Mouse (Mus musculus): ENCODE measurements around the gene Otogl. TPM values are rescaled to one million over a fixed set of nuclear protein-coding genes. Genes with fewer than 3 reads are reported as not detected.

The Otogl gene
- total and polyA plus RNA-seq, 2 experiments from 2014 or later, result 0.04 to 0.22 TPM

DNA sequence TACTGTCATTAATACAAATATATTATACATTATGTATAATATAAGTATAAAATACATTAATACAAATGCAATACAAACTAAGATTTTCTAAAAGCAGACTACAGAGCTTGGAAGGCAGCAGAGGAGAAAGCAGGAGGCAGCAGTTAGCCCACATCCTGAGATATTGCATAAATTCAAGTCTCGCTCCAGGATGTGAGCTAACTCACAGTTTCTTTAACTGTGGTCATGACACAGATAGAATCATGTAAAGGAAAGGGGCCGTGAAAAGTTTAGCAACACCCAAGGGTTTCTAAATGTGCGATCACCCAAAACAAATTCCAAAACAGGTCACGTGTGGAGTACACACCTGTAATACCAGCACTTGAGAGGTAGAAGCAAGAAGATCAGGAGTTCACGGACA is 39.4 kb downstream of the Otogl start:
- Histone ChIP-seq H3K36me3 (ENCODE audit: insufficient read depth, low read length) (no peaks in the 10 kb centered on the region), H3K9me3 (ENCODE audit: low read length) (no peaks in the 10 kb centered on the region), H3K27ac (ENCODE audit: low read depth, low read length) (no peak overlapping the region), H3K9ac (replicated peaks; ENCODE audit: low read length, poor library complexity, severe bottlenecking) (no peak overlapping the region), H3K4me1 (ENCODE audit: insufficient read depth, low read length) (no peaks in the 10 kb centered on the region), H3K27me3 (ENCODE audit: insufficient read depth, low read length) (no peaks in the 10 kb centered on the region), H3K4me2 (ENCODE audit: low read depth, low read length, poor library complexity, severe bottlenecking) (no peak overlapping the region), H3K4me3 (ENCODE audit: low read depth, low read length) (no peak overlapping the region)
- DNase-seq (ENCODE audit: low spot score) (no peak), ATAC-seq (ENCODE audit: low FRiP score) (no peak)
- no peak for TF ChIP-seq CTCF (IDR thresholded peaks at IDR 0.05)
- WGBS, result 93% methylated on average over 5 of the region's 5 CpGs

- no peak for DNase-seq (ENCODE audit: low spot score)
- Histone ChIP-seq H3K4me2 (ENCODE audit: low read depth, low read length, poor library complexity, severe bottlenecking) (no peak overlapping the region), H3K36me3 (ENCODE audit: insufficient read depth, low read length) (no peaks in the 10 kb centered on the region), H3K4me1 (ENCODE audit: insufficient read depth, low read length) (no peaks in the 10 kb centered on the region), H3K27ac (ENCODE audit: low read depth, low read length) (no peak overlapping the region), H3K9ac (replicated peaks; ENCODE audit: low read length, poor library complexity, severe bottlenecking) (no peak overlapping the region), H3K9me3 (ENCODE audit: low read length) (no peaks in the 10 kb centered on the region), H3K4me3 (ENCODE audit: low read depth, low read length) (no peak overlapping the region), H3K27me3 (ENCODE audit: insufficient read depth, low read length) (no peaks in the 10 kb centered on the region)
- 88% methylated on average over 4 of the region's 4 CpGs for WGBS
- no peak for TF ChIP-seq CTCF (IDR thresholded peaks at IDR 0.05)
- no peak for ATAC-seq (ENCODE audit: low FRiP score)
These were observed 39.8 kb downstream of the Otogl start for GRCm38 (mm10) chr10:107872109-107872508.

DNA sequence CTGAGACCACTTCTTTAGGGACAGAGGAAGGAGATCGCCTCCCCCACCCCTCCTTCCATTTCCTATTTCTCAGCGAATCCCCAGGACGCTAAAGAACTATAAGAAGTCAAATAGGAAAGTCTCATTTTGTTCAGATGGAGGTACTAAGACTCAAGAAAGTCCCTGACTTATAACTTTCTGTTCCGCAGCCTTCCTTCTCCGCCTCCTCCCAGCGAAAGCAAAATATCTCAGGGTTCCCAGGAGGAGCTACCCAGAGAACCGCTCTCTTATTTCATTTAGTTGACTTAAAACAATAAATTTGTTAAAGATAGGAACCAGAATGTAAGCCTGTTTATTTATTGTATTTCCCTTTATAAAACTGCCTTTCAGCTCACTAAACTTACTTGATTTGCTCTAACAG is 41.4 kb downstream of the Otogl start:
- Histone ChIP-seq H3K4me2 (ENCODE audit: low read depth, low read length, poor library complexity, severe bottlenecking) (no peak overlapping the region), H3K36me3 (ENCODE audit: insufficient read depth, low read length) (no peaks in the 10 kb centered on the region), H3K4me1 (ENCODE audit: insufficient read depth, low read length) (no peaks in the 10 kb centered on the region), H3K4me3 (ENCODE audit: low read depth, low read length) (no peak overlapping the region), H3K9ac (replicated peaks; ENCODE audit: low read length, poor library complexity, severe bottlenecking) (no peak overlapping the region), H3K27ac (ENCODE audit: low read depth, low read length) (no peak overlapping the region), H3K27me3 (ENCODE audit: insufficient read depth, low read length) (no peaks in the 10 kb centered on the region), H3K9me3 (ENCODE audit: low read length) (no peaks in the 10 kb centered on the region)
- WGBS, result 80% methylated on average over 7 of the region's 7 CpGs
- ATAC-seq (ENCODE audit: low FRiP score) (no peak), DNase-seq (ENCODE audit: low spot score) (no peak)
- no peak for TF ChIP-seq CTCF (IDR thresholded peaks at IDR 0.05)

- DNase-seq (ENCODE audit: low spot score), result no peak
- 95% methylated on average over 8 of the region's 8 CpGs for WGBS
- no peaks in the 10 kb centered on the region for H3K27me3 ChIP-seq (ENCODE audit: insufficient read depth, low read length)
These were observed 43.0 kb downstream of the Otogl start for GRCm38 (mm10) chr10:107868904-107869303.

GRCm38 (mm10) chr10:107867414-107867813 is 44.5 kb downstream of the Otogl start:
- H3K4me1 ChIP-seq (ENCODE audit: insufficient read depth, low read length), result no peaks in the 10 kb centered on the region
- WGBS, result 76% methylated on average over 4 of the region's 4 CpGs
- no peaks in the 10 kb centered on the region for H3K36me3 ChIP-seq (ENCODE audit: insufficient read depth, low read length)
- ATAC-seq (ENCODE audit: low FRiP score) (no peak), DNase-seq (ENCODE audit: low spot score) (no peak)
- no peak overlapping the region for H3K4me2 ChIP-seq (ENCODE audit: low read depth, low read length, poor library complexity, severe bottlenecking)
- no peak overlapping the region for H3K27ac ChIP-seq (ENCODE audit: low read depth, low read length)
- no peak overlapping the region for H3K9ac ChIP-seq (replicated peaks; ENCODE audit: low read length, poor library complexity, severe bottlenecking)
- no peak for TF ChIP-seq CTCF (IDR thresholded peaks at IDR 0.05)
- no peak overlapping the region for H3K4me3 ChIP-seq (ENCODE audit: low read depth, low read length)
- no peaks in the 10 kb centered on the region for H3K27me3 ChIP-seq (ENCODE audit: insufficient read depth, low read length)
- H3K9me3 ChIP-seq (ENCODE audit: low read length), result no peaks in the 10 kb centered on the region

More at GRCm38 (mm10) chr10:107868904-107869303, 43.0 kb downstream of the Otogl start:
- Histone ChIP-seq H3K27ac (ENCODE audit: low read depth, low read length) (no peak overlapping the region), H3K4me1 (ENCODE audit: insufficient read depth, low read length) (no peaks in the 10 kb centered on the region), H3K4me2 (ENCODE audit: low read depth, low read length, poor library complexity, severe bottlenecking) (no peak overlapping the region), H3K9ac (replicated peaks; ENCODE audit: low read length, poor library complexity, severe bottlenecking) (no peak overlapping the region), H3K36me3 (ENCODE audit: insufficient read depth, low read length) (no peaks in the 10 kb centered on the region), H3K9me3 (ENCODE audit: low read length) (no peaks in the 10 kb centered on the region), H3K4me3 (ENCODE audit: low read depth, low read length) (no peak overlapping the region)
- TF ChIP-seq CTCF (IDR thresholded peaks at IDR 0.05), result no peak
- no peak for ATAC-seq (ENCODE audit: low FRiP score)

DNA sequence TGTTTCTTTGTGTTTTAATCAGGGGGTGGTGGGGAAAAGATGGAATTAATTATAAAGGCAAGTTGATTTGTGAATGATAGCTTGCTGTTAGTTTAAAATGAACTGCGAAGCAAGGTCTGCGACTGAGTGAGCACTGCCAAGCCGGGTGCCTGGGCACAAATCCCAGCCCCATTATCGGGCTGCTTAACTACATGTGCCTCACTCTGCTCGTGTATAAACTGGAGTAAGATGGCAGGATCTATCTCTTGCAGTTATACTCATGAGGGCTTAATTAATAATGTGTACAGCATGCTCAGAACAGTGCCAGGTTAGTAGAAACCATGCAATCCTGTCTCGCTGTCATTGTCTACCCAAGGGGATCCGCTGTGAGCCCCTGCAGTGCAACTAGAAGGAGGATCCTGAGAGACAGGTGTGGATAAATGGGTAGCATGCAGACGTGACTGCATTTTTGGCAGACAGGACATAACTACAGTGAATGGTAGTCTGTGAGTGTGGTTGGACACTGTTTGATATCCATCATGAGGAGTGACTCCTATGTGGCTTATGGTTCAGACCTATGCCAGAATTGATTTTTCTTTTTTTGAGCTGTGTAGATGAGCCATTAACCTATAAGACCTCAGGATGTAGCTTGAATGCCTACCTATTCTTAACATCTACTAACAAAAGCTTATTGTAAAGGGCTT is 51.6 kb downstream of the Otogl start:
- H3K27me3 ChIP-seq (ENCODE audit: insufficient read depth, low read length), result no peaks in the 10 kb centered on the region
- DNase-seq (ENCODE audit: low spot score), result peak; percentile 12
- no peak overlapping the region for H3K27ac ChIP-seq (ENCODE audit: low read depth, low read length)
- no peak overlapping the region for H3K4me2 ChIP-seq (ENCODE audit: low read depth, low read length, poor library complexity, severe bottlenecking)
- no peaks in the 10 kb centered on the region for H3K36me3 ChIP-seq (ENCODE audit: insufficient read depth, low read length)
- no peak for ATAC-seq (ENCODE audit: low FRiP score)
- 75% methylated on average over 8 of the region's 8 CpGs for WGBS
- H3K9ac ChIP-seq (replicated peaks; ENCODE audit: low read length, poor library complexity, severe bottlenecking), result no peak overlapping the region
- TF ChIP-seq CTCF (IDR thresholded peaks at IDR 0.05), result no peak
- H3K9me3 ChIP-seq (ENCODE audit: low read length), result no peaks in the 10 kb centered on the region
- no peaks in the 10 kb centered on the region for H3K4me1 ChIP-seq (ENCODE audit: insufficient read depth, low read length)
- no peak overlapping the region for H3K4me3 ChIP-seq (ENCODE audit: low read depth, low read length)

Data from midbrain, postnatal 0 days (tissue).